ENCODE assay signal across 8 mouse cellular contexts in genomic region chr2:110204705-110205318, GRCm38 (mm10).
DNase-seq lines count a peak whose midpoint lies in the region; ATAC-seq and TF ChIP-seq lines count a peak whose summit lies in the region.

No protein-coding gene starts in this region.

- peak; percentile 36 for DNase-seq in MEL-GATA-1-ER (ENCODE audit: extremely low read depth, low read depth)
- peak; percentile 66 for DNase-seq in cerebellum, adult 11 months
- peak; percentile 85 for DNase-seq in forebrain, postnatal 0 days
- DNase-seq in heart, postnatal 14 days, result peak; percentile 79 to 81
- peak; percentile 76 for DNase-seq in layer of hippocampus, adult 11-12 months (ENCODE audit: low spot score)
- peak; percentile 55 for DNase-seq in urinary bladder, adult 2 months (ENCODE audit: low spot score)

- no peaks in the 10 kb centered on the region for H3K27me3 ChIP-seq in forebrain, postnatal 0 days (ENCODE audit: insufficient read depth, low read length)
- H3K27me3 ChIP-seq in liver, embryonic 16.5 days (ENCODE audit: control insufficient read depth, insufficient read depth, low read depth, low read length), result no peaks in the 10 kb centered on the region
- H3K27me3 ChIP-seq in neural tube, embryonic 14.5 days (ENCODE audit: control insufficient read depth, insufficient read depth, low read length), result no peaks in the 10 kb centered on the region

- WGBS in forebrain, postnatal 0 days, result 7% methylated on average over 14 of the region's 14 CpGs
- WGBS in liver, embryonic 16.5 days (ENCODE audit: insufficient replicate concordance), result 10% methylated on average over 14 of the region's 14 CpGs
- 8% methylated on average over 14 of the region's 14 CpGs for WGBS in neural tube, embryonic 14.5 days

- H3K9ac ChIP-seq in forebrain, postnatal 0 days, result no peak overlapping the region
- no peak overlapping the region for H3K9ac ChIP-seq in liver, embryonic 16.5 days (ENCODE audit: low read depth, low read length)
- H3K9ac ChIP-seq in neural tube, embryonic 14.5 days (replicated peaks; ENCODE audit: low read depth, low read length), result no peak overlapping the region

- H3K9me3 ChIP-seq in forebrain, postnatal 0 days (ENCODE audit: low read length), result no peaks in the 10 kb centered on the region
- H3K9me3 ChIP-seq in liver, embryonic 16.5 days (replicated peaks; ENCODE audit: control insufficient read depth, low read length), result no peaks in the 10 kb centered on the region
- H3K9me3 ChIP-seq in neural tube, embryonic 14.5 days (ENCODE audit: control insufficient read depth, low read length), result no peaks in the 10 kb centered on the region

- TF ChIP-seq CTCF in forebrain, postnatal 0 days (IDR thresholded peaks at IDR 0.05; ENCODE audit: low read depth), result peak; percentile 92

- no peaks in the 10 kb centered on the region for H3K4me1 ChIP-seq in forebrain, postnatal 0 days (ENCODE audit: insufficient read depth)
- H3K4me1 ChIP-seq in liver, embryonic 16.5 days (ENCODE audit: control insufficient read depth, low read depth, low read length), result peaks cover 3% of the 10 kb centered on the region; the same call in 1 of the 2 replicates
- no peaks in the 10 kb centered on the region for H3K4me1 ChIP-seq in neural tube, embryonic 14.5 days (ENCODE audit: control insufficient read depth, insufficient read depth, low read length)

- no peak overlapping the region for H3K4me2 ChIP-seq in forebrain, postnatal 0 days (ENCODE audit: low read depth)
- H3K4me2 ChIP-seq in liver, embryonic 16.5 days (ENCODE audit: low read depth, low read length), result no peak overlapping the region
- peak overlapping the region; percentile 8; the same call in 1 of the 2 replicates for H3K4me2 ChIP-seq in neural tube, embryonic 14.5 days (ENCODE audit: low read depth, low read length)

- H3K27ac ChIP-seq in forebrain, postnatal 0 days (ENCODE audit: low read depth, low read length), result no peak overlapping the region
- H3K27ac ChIP-seq in liver, embryonic 16.5 days (ENCODE audit: low read length), result no peak overlapping the region
- no peak overlapping the region for H3K27ac ChIP-seq in neural tube, embryonic 14.5 days (ENCODE audit: low read depth, low read length)

- H3K4me3 ChIP-seq in forebrain, postnatal 0 days (ENCODE audit: low read depth, low read length), result no peak overlapping the region
- no peak overlapping the region for H3K4me3 ChIP-seq in liver, embryonic 16.5 days (ENCODE audit: low read depth, low read length)
- H3K4me3 ChIP-seq in neural tube, embryonic 14.5 days (ENCODE audit: low read depth, low read length), result no peak overlapping the region

- intact Hi-C loops in heart, postnatal 14 days (cut with DNase I), result loop anchor here (1.0 to 2.0 kb wide), 2 partner anchors 142 to 301 kb away; no protein-coding TSS in a partner anchor

- no peaks in the 10 kb centered on the region for H3K36me3 ChIP-seq in forebrain, postnatal 0 days (ENCODE audit: insufficient read depth)
- no peaks in the 10 kb centered on the region for H3K36me3 ChIP-seq in liver, embryonic 16.5 days (ENCODE audit: control insufficient read depth, insufficient read depth)
- no peaks in the 10 kb centered on the region for H3K36me3 ChIP-seq in neural tube, embryonic 14.5 days (ENCODE audit: control insufficient read depth, insufficient read depth, low read length)

- ATAC-seq in forebrain, postnatal 0 days, result peak; percentile 86
- 0 out of 2 replicates have a peak, but pooled peaks have one; percentile 21 for ATAC-seq in liver, embryonic 16.5 days (ENCODE audit: low read depth)
- peak; percentile 79 for ATAC-seq in neural tube, embryonic 14.5 days (ENCODE audit: low read depth)

Comparison
In these comparisons a context has a peak if more than half of its experiments do, and no peak if none do; other contexts are left out.
1. ATAC-seq: peak in every context shown above with its lines; median percentile 86 in forebrain, postnatal 0 days; 79 in neural tube, embryonic 14.5 days; 21 in liver, embryonic 16.5 days.